Mouse (Mus musculus) ES-CJ7 (cell line): ENCODE results near the gene Pde8a.

ENCODE experiments used
- DNase-seq: peaks from one replicate; pipeline ENCODE4 v3.0.0; 2011; ENCODE audit warnings: low read depth, low spot score

Gene Pde8a

DNA sequence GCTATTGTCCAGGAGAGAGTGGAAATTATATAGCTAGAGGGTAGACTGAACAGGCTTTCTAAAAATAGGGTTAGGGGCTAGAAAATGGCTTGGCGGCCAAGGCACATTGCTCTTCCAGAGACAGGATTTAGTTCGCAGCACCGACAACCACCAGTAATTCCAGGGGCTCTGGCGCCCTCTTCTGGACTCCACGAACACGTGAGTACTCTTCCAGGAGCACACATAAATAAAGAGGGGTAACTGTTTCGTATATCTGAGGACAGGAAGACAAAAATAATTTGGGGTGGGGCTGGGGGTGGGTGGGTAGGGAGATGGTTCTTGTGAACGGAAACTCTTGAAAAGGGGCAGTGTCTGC is 123.0 kb downstream of the Pde8a start:
- peak; percentile 86 for DNase-seq

GRCm38 (mm10) chr7:81337785-81338521 is 124.6 kb downstream of the Pde8a start:
- DNase-seq = no peak

GRCm38 (mm10) chr7:81338522-81338873 is 125.1 kb downstream of the Pde8a start:
- no peak for DNase-seq

DNA sequence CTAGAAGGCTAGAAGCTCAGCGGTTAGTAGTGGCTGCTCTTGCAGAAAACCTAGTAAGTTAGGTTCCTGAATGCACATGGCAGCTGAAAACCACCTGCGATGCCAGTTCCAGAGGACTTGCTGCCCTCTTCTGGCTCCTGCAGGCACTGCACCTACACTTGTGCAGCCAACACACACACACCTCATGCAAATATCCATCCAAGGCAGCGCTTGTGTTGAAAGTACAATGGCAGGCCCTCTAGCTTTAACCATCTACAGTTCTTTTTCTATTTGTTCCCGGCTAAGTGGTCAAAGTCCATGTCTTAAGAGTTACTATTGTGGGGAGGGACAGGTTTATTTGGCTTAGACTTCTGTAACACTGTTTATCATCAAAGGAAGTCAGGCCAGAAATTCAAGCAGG is 126.4 kb downstream of the Pde8a start:
- DNase-seq = peak; percentile 93

DNA sequence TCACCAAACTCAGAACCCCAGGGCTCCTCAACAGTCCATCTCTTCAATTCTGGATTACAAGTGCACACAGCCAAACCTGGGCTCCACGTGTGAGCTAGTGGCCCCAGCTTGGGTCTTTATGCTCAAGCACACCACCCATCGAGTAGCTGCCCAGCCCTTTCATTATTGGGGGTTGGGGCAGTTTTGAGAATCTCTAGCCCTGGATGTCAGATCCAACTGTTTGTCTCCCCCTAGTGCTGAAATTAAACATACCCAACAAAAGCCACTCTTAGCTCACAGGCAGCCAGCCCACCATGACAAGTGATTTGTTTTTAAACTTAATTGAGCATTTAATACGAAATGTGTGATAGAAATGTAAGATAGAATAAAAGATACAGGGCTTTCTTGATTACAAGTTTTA is 128.2 kb downstream of the Pde8a start:
- peak; percentile 81 for DNase-seq

DNA sequence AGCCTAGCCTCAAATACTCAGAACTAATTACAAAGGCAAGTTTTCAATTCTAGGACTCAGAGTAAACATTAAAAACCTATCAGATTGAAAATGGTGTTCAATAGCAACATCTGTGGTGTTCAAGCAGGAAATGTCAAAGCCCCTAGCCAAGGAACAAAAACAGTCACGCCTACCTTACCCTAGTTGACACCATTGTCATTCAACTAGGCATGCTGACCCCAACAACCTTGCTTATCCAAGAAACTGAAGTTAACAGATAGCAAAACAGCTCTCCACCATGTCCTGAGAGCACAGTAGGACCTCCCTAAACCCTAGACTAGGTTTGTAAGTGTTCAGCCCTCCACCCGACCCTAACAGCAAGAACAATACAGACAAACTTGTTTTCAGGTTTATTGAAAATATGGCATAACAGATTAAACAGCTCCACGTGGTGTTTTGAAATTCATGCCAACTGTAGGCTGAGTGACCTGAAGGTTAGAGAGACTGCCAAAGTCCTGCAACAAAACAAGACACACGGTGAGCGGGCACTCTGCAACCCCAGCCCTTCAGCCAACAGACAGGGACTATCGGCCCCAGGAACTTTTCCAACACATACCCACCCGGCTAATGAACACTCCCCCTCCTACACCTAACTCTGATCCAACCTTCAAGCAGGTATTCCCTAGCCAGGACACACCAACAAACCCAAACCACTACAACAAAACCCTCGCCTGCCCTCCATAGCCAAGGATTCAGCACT is 129.1 kb downstream of the Pde8a start:
- peak; percentile 61 for DNase-seq

GRCm38 (mm10) chr7:81343316-81343715 is 129.9 kb downstream of the Pde8a start:
- DNase-seq = peak; percentile 65

- no peak for DNase-seq
Observed at GRCm38 (mm10) chr7:81343831-81344230, 130.4 kb downstream of the Pde8a start.

- DNase-seq = peak; percentile 95
Observed at GRCm38 (mm10) chr7:81344544-81345446, 131.4 kb downstream of the Pde8a start, which contains the start of gene Rps17. Rps17 (minus strand) TSS chr7:81345254.

- no peak for DNase-seq
Observed at GRCm38 (mm10) chr7:81345447-81346170, 132.2 kb downstream of the Pde8a start.

DNA sequence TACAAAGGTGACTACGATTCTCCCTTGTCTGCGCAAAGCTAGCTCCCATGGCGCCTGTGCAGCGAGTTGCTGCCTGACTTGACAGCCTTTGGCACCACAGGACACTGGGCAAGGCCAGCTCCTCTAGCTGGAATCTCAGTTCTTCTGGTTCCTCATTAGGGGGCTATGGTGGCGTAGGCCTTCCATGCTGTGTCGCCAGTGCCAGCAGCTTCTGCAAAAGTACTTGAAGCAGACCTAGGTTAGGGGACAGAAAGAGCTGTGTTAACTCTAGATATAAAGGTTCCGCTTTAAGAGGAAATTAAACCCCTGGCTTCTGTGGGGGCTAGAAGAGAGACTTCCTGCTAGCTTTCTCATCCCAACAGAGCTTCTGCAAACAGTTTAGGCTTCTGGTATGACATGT is 134.8 kb downstream of the Pde8a start:
- DNase-seq = no peak

DNA sequence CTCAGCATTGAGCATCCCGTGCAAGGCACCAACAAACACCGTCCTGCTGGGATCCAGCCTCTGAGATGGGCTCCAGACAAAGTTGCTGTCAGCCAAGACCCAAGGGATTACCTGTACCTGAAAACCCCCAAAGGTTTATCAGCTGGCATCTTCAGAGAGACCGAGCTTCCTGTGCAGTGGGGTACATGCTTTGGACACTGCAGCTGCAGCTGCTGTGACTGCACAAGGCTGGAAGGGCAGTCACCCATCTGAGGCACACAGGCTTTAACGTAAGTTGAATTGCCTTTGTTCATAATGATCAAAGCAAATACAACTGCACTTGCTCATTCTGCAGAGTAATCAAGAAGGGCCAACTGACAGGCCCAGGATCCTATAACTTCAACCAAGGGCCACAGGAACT is 138.4 kb downstream of the Pde8a start:
- DNase-seq = no peak

DNA sequence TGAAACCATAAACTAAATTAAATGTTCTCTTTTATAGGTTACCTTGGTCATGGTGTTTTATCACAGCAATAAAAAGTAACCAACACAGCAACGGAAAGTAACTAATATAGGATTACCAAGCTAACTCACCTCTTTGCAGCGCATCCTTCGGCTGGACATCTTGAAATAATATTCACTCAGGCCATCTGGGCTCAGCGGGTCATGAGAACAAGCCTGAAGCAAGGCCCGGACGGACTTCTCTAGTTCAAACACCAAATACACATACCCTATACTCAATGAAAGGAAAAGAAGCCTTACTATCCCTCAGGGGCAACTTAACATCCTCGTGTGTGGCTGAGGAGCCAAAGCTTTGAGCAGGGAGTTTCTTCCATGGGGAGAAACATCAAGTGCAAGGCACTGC is 142.3 kb downstream of the Pde8a start:
- DNase-seq = no peak

DNA sequence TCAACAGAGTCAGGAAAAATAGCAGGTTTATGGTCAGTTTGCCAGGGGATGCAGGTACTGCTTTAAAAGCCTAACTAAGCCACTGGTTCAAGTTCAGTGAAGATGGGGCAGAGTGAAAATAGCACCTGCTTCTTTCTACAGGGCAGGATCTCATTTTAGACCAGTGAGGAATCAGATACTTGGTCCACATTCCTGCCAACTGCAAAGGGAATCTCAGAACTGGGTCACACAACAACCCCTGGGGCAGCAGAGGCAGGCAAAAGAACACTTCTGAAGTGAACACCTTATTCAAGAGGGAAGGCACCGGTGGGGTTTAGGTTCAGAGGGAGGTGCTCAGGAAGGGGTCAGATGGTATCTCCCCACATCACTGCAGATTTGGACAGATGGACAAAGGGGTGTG is 143.0 kb downstream of the Pde8a start:
- no peak for DNase-seq

- DNase-seq = no peak
Observed at GRCm38 (mm10) chr7:81356975-81357374, 143.6 kb downstream of the Pde8a start.

- no peak for DNase-seq
Observed at GRCm38 (mm10) chr7:81367946-81368345, 154.6 kb downstream of the Pde8a start.

- no peak for DNase-seq
Observed at GRCm38 (mm10) chr7:81369724-81370123, 156.3 kb downstream of the Pde8a start.

- no peak for DNase-seq
Observed at GRCm38 (mm10) chr7:81371811-81372210, 158.4 kb downstream of the Pde8a start.

- peak; percentile 24 for DNase-seq
Observed at GRCm38 (mm10) chr7:81372337-81372920, 159.0 kb downstream of the Pde8a start.

DNA sequence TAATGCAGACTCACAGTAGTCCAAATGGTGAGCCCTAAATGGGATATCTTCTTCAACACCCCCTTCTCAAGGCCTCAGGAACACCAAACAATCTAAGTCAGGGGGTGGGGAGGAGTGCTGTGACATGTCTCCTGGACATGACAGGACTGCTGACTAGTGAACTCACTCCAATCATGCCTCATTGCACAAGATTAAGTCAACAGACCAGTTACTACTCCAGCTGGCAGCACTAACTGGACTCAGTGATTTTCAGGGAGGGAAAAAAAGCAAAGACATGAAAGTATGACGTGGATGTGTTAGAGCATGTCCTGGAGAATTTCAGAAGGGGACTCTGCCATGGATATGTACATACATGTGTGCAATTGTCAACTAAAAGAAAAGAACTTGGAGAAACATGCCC is 166.0 kb downstream of the Pde8a start:
- no peak for DNase-seq
